Mouse (Mus musculus) forebrain, embryonic 11.5 days (tissue): ENCODE measurements around the gene Pnliprp2. TPM values are rescaled to one million over a fixed set of nuclear protein-coding genes. Genes with fewer than 3 reads are reported as not detected.

Source experiments
- polyA plus RNA-seq: library from polyadenylated mRNA; unstranded; fragments of >200 nt; fragmentation: Nextera tagmentation; extraction: Ambion mirVana; gene quantifications from 2 replicates; pipeline ENCODE4 v1.2.1, GENCODE M21; 2014

Gene Pnliprp2
- polyA plus RNA-seq, 1 experiment from 2014 or later, result not detected

Other genes starting within 250 kb of the Pnliprp2 start
- gene Ccdc172, start 247.7 kb upstream of the Pnliprp2 start, polyA plus RNA-seq, result not detected in 2 replicates
- gene Pnlip, start 107.2 kb upstream of the Pnliprp2 start, polyA plus RNA-seq, result not detected in 2 replicates
- gene Pnliprp1, start 30.8 kb upstream of the Pnliprp2 start, polyA plus RNA-seq, result not detected in 2 replicates
- gene 1700019N19Rik, start 34.7 kb downstream of the Pnliprp2 start, polyA plus RNA-seq, result not detected in 2 replicates
- gene Eno4, start 183.7 kb downstream of the Pnliprp2 start, polyA plus RNA-seq, result 0.98 and 1.9 TPM in 2 replicates
- gene Hspa12a, start 183.9 kb downstream of the Pnliprp2 start, polyA plus RNA-seq, result 6.5 and 7.4 TPM in 2 replicates